Mouse (Mus musculus) hindbrain, postnatal 0 days (tissue): Measurements from ENCODE around the gene Sco2. TPM values are rescaled to one million over a fixed set of nuclear protein-coding genes. Genes with fewer than 3 reads are reported as not detected.

Experiments
- ATAC-seq: fragments of 200-750 bp; cut with Nextera tagmentation; 2 replicates; pipeline ENCODE4 v1.8.0; 2017; ENCODE audit warnings: mild to moderate bottlenecking, moderate TSS enrichment, moderate library complexity
- DNase-seq: peaks from one replicate; pipeline ENCODE4 v3.0.0-alpha.2; 2015; ENCODE audit warnings: low spot score
- H3K27ac ChIP-seq: fragments of 300-500 bp; sonication (generic); 2 replicates; pipeline ENCODE4 v1.5.1; 2014; ENCODE audit warnings: mild to moderate bottlenecking
- H3K27me3 ChIP-seq: fragments of 300-500 bp; sonication (generic); 2 replicates; pipeline ENCODE4 v1.6.1; 2014; ENCODE audit warnings: low read length, mixed read lengths; ENCODE audit not compliant: insufficient read depth
- H3K36me3 ChIP-seq: fragments of 300-500 bp; sonication (generic); 2 replicates; pipeline ENCODE4 v1.6.1; 2014; ENCODE audit warnings: low read length, mixed read lengths; ENCODE audit not compliant: insufficient read depth
- H3K4me1 ChIP-seq: fragments of 300-500 bp; sonication (generic); 2 replicates; pipeline ENCODE4 v1.6.1; 2014; ENCODE audit warnings: antibody characterized with exemption, low read length, mixed read lengths; ENCODE audit not compliant: insufficient read depth
- H3K4me2 ChIP-seq: fragments of 300-500 bp; sonication (generic); 2 replicates; pipeline ENCODE4 v1.6.1; 2014; ENCODE audit warnings: low read depth, mild to moderate bottlenecking, low read length, moderate library complexity, mixed read lengths
- H3K4me3 ChIP-seq: fragments of 300-500 bp; sonication (generic); 2 replicates; pipeline ENCODE4 v1.5.1; 2014; ENCODE audit warnings: low read length
- H3K9ac ChIP-seq: fragments of 300-500 bp; sonication (generic); replicated peaks from 2 replicates; pipeline ENCODE4 v1.6.1; 2014; ENCODE audit warnings: mild to moderate bottlenecking, low read length, moderate library complexity, mixed read lengths
- H3K9me3 ChIP-seq: fragments of 300-500 bp; sonication (generic); 2 replicates; pipeline ENCODE4 v1.6.1; 2016; ENCODE audit warnings: low read length, mixed read lengths
- CTCF ChIP-seq: IDR thresholded peaks from 2 replicates; pipeline ENCODE4 v1.5.1; 2016; ENCODE audit warnings: antibody characterized with exemption, control low read depth, low read depth
- WGBS: fragments of 180-500 bp; shearing (Covaris S2); extraction: QIAGEN DNeasy Blood & Tissue Kit; methylation state at CpG from one replicate; pipeline ENCODE4 v1.1.7; 2014; 5-methylcytosine and 5-hydroxymethylcytosine counted together
- polyA plus RNA-seq: library from polyadenylated mRNA; unstranded; fragments of >200 nt; fragmentation: Nextera tagmentation; extraction: Ambion mirVana; gene quantifications from 2 replicates; pipeline ENCODE4 v1.2.1, GENCODE M21; 2015
- total RNA-seq: library from RNA; depleted of rRNA; stranded (reverse); fragments of >200 nt; gene quantifications from 2 replicates; pipeline ENCODE4 v1.2.3, GENCODE M21; 2014

Sco2 gene
- total and polyA plus RNA-seq, 2 experiments from 2014 or later = 24.3 to 52.6 TPM

DNA sequence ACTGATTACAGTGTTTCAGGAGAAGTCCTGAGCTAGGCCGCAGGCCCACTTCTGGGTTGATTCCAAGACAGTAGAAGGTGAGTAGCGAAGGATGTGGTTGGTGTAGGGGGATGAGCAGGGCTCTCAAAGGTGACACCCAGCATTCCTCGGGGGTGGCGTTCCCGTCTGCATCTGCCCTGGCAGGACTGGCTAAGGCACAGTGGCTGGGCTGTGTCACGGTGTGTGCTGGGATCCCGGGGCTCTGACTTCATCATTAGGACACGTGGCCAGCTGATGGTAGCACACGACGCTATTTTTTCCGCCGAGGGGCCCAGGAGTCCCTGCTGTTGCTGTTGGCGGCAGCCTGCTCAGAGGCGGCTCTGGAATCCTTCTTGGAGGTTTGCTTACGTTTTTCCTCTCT, 22.3 kb downstream of the Sco2 start:
- Histone ChIP-seq H3K9me3 (no peaks in the 10 kb centered on the region), H3K27ac (no peak overlapping the region), H3K4me2 (no peak overlapping the region), H3K36me3 (peaks cover 32% of the 10 kb centered on the region), H3K4me1 (peaks cover 14% of the 10 kb centered on the region), H3K4me3 (no peak overlapping the region), H3K9ac (no peak overlapping the region), H3K27me3 (no peaks in the 10 kb centered on the region)
- no peak for TF ChIP-seq CTCF
- ATAC-seq (no peak), DNase-seq (no peak)
- 84% methylated on average over 15 of the region's 15 CpGs for whole genome bisulfite sequencing

DNA sequence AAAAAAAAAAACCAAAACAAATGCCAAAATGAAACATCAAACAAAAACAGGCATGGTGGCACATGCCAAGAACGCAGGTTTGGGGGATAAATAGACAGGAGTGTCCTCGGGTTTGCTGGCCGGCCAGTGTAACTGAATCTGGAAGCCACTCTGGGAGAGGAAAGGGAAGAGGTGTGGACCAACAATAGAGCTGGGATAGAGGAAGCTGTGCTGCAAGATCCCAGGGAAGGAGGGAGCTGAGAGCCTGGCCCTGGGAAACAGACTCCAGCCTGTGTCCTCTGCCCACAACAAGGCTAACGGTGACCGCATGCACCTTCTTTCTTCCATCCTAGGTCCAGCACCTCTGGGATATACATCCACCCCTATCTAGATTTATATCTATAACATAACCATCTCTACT, 23.2 kb downstream of the Sco2 start:
- ATAC-seq = no peak
- H3K36me3 ChIP-seq = peaks cover 32% of the 10 kb centered on the region
- no peak for TF ChIP-seq CTCF

DNA sequence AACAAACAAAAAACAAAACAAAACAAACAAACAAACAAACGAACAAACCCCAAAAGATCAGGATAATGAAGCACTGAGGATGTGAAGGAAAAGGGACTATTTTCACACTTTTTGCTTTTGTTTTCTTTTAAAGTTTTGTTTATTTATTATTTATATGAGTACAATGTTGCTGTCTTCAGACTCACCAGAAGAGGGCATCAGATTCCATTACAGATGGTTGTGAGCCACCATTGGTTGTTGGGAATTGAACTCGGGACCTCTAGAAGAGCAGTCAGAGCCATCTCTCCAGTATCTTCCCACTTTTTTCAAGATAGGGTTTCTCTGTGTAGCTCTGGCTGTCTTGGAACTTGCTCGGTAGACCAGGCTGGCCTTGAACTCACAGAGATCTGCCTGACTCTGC, 30.3 kb downstream of the Sco2 start:
- H3K9me3 ChIP-seq = no peaks in the 10 kb centered on the region
- no peak overlapping the region for H3K9ac ChIP-seq
- WGBS = 88% methylated on average over 3 of the region's 3 CpGs
- H3K4me1 ChIP-seq = no peaks in the 10 kb centered on the region
- TF ChIP-seq CTCF = 0 out of 2 replicates have a peak, but pooled peaks have one; percentile 7
- no peak for DNase-seq
- no peak for ATAC-seq
- no peak overlapping the region for H3K4me2 ChIP-seq
- H3K27me3 ChIP-seq = no peaks in the 10 kb centered on the region
- no peaks in the 10 kb centered on the region for H3K36me3 ChIP-seq
- H3K4me3 ChIP-seq = no peak overlapping the region
- no peak overlapping the region for H3K27ac ChIP-seq

More for the DNA sequence above, 23.2 kb downstream of the Sco2 start:
- DNase-seq = no peak
- Histone ChIP-seq H3K27me3 (no peaks in the 10 kb centered on the region), H3K4me2 (no peak overlapping the region), H3K27ac (no peak overlapping the region), H3K9ac (no peak overlapping the region), H3K4me1 (peaks cover 14% of the 10 kb centered on the region), H3K9me3 (no peaks in the 10 kb centered on the region), H3K4me3 (no peak overlapping the region)
- WGBS = 84% methylated on average over 5 of the region's 5 CpGs

GRCm38 (mm10) chr15:89341678-89342077, 32.0 kb downstream of the Sco2 start:
- no peaks in the 10 kb centered on the region for H3K4me1 ChIP-seq
- H3K4me3 ChIP-seq = no peak overlapping the region
- ATAC-seq (no peak), DNase-seq (no peak)
- no peak overlapping the region for H3K27ac ChIP-seq
- no peaks in the 10 kb centered on the region for H3K36me3 ChIP-seq
- no peak overlapping the region for H3K9ac ChIP-seq
- no peak for TF ChIP-seq CTCF
- H3K27me3 ChIP-seq = no peaks in the 10 kb centered on the region
- H3K4me2 ChIP-seq = no peak overlapping the region
- WGBS = 22% methylated on average over 1 of the region's 1 CpGs
- no peaks in the 10 kb centered on the region for H3K9me3 ChIP-seq

- no peak for TF ChIP-seq CTCF
- Histone ChIP-seq H3K4me1 (no peaks in the 10 kb centered on the region), H3K27ac (no peak overlapping the region), H3K36me3 (no peaks in the 10 kb centered on the region), H3K4me3 (no peak overlapping the region), H3K9ac (no peak overlapping the region), H3K27me3 (no peaks in the 10 kb centered on the region), H3K4me2 (no peak overlapping the region), H3K9me3 (no peaks in the 10 kb centered on the region)
- ATAC-seq = no peak
- 75% methylated on average over 3 of the region's 3 CpGs for WGBS
- DNase-seq = no peak
Measured at GRCm38 (mm10) chr15:89340136-89340535, 33.5 kb downstream of the Sco2 start.

GRCm38 (mm10) chr15:89339696-89340095, 34.0 kb downstream of the Sco2 start:
- Histone ChIP-seq H3K4me2 (no peak overlapping the region), H3K4me3 (no peak overlapping the region), H3K27ac (no peak overlapping the region), H3K9me3 (no peaks in the 10 kb centered on the region), H3K4me1 (no peaks in the 10 kb centered on the region), H3K9ac (no peak overlapping the region), H3K27me3 (no peaks in the 10 kb centered on the region), H3K36me3 (no peaks in the 10 kb centered on the region)
- no peak for ATAC-seq
- no peak for DNase-seq
- WGBS = 81% methylated on average over 2 of the region's 2 CpGs
- TF ChIP-seq CTCF = no peak

DNA sequence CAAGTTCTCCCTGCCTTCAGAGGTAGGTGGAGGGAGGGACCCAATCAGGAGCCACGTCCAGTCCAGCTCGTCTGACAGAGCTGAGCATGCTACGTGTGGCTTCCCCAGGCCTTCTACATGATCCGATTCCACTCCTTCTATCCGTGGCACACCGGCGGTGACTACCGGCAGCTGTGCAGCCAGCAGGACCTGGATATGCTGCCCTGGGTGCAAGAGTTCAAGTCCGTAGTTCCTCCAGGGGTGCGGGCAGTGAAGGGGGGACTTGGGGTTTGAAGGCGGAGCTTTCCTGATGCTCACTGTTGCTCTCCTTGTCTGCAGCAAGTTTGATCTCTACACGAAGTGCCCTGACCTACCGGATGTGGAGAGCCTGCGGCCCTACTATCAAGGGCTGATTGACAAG, 37.2 kb downstream of the Sco2 start:
- Histone ChIP-seq H3K27me3 (no peaks in the 10 kb centered on the region), H3K4me3 (no peak overlapping the region), H3K27ac (no peak overlapping the region), H3K9ac (no peak overlapping the region), H3K4me1 (no peaks in the 10 kb centered on the region), H3K9me3 (no peaks in the 10 kb centered on the region), H3K4me2 (no peak overlapping the region), H3K36me3 (no peaks in the 10 kb centered on the region)
- no peak for ATAC-seq
- TF ChIP-seq CTCF = no peak
- no peak for DNase-seq
- WGBS = 86% methylated on average over 14 of the region's 14 CpGs
